Mouse (Mus musculus) heart, embryonic 11.5 days (tissue): Measurements from ENCODE around the gene Zfp595. TPM values are rescaled to one million over a fixed set of nuclear protein-coding genes. Genes with fewer than 3 reads are reported as not detected.
"Not testable (repeated sequence)": the region's sequence is repeated elsewhere in the genome, so short reads cannot be mapped to it uniquely, and the experiment has no call there.

Experiments used
- ATAC-seq: fragments of 200-750 bp; cut with Nextera tagmentation; replicated peaks from 2 replicates; pipeline ENCODE4 v1.8.0; 2017; ENCODE audit warnings: moderate library complexity; ENCODE audit not compliant: insufficient number of reproducible peaks, low FRiP score, low TSS enrichment
- H3K27ac ChIP-seq: fragments of 300-500 bp; sonication (generic); 2 replicates; pipeline ENCODE4 v1.5.1; 2014; ENCODE audit warnings: mild to moderate bottlenecking, low read depth, low read length
- H3K27me3 ChIP-seq: fragments of 300-500 bp; sonication (generic); 2 replicates; pipeline ENCODE4 v1.6.1; 2014; ENCODE audit warnings: mild to moderate bottlenecking, low read length, mixed read lengths; ENCODE audit not compliant: control insufficient read depth, insufficient read depth
- H3K36me3 ChIP-seq: fragments of 300-500 bp; sonication (generic); 2 replicates; pipeline ENCODE4 v1.6.1; 2014; ENCODE audit warnings: mild to moderate bottlenecking, low read length, moderate library complexity, mixed read lengths; ENCODE audit not compliant: control insufficient read depth, insufficient read depth
- H3K4me1 ChIP-seq: fragments of 300-500 bp; sonication (generic); 2 replicates; pipeline ENCODE4 v1.6.1; 2014; ENCODE audit warnings: low read length; ENCODE audit not compliant: control insufficient read depth, insufficient read depth
- H3K4me2 ChIP-seq: fragments of 300-500 bp; sonication (generic); 2 replicates; pipeline ENCODE4 v1.6.1; 2014; ENCODE audit warnings: mild to moderate bottlenecking, moderate library complexity
- H3K4me3 ChIP-seq: fragments of 300-500 bp; sonication (generic); 2 replicates; pipeline ENCODE4 v1.5.1; 2014; ENCODE audit warnings: low read depth, low read length
- H3K9ac ChIP-seq: fragments of 300-500 bp; sonication (generic); 2 replicates; pipeline ENCODE4 v1.6.1; 2014; ENCODE audit warnings: mild to moderate bottlenecking, low read depth, low read length, moderate library complexity
- H3K9me3 ChIP-seq: fragments of 300-500 bp; sonication (generic); replicated peaks from 2 replicates; pipeline ENCODE4 v1.6.1; 2016; ENCODE audit warnings: low read length; ENCODE audit not compliant: control insufficient read depth
- WGBS: fragments of 180-500 bp; shearing (Covaris S2); extraction: QIAGEN DNeasy Blood & Tissue Kit; methylation state at CpG from one replicate; pipeline ENCODE4 v1.1.7; 2014; ENCODE audit not compliant: insufficient replicate concordance; 5-methylcytosine and 5-hydroxymethylcytosine counted together
- polyA plus RNA-seq: library from polyadenylated mRNA; unstranded; fragments of >200 nt; fragmentation: Nextera tagmentation; extraction: Ambion mirVana; gene quantifications from 2 replicates; pipeline ENCODE4 v1.2.1, GENCODE M21; 2014

Gene Zfp595
- polyA plus RNA-seq, 1 experiment from 2014 or later, result 1.7 TPM

DNA sequence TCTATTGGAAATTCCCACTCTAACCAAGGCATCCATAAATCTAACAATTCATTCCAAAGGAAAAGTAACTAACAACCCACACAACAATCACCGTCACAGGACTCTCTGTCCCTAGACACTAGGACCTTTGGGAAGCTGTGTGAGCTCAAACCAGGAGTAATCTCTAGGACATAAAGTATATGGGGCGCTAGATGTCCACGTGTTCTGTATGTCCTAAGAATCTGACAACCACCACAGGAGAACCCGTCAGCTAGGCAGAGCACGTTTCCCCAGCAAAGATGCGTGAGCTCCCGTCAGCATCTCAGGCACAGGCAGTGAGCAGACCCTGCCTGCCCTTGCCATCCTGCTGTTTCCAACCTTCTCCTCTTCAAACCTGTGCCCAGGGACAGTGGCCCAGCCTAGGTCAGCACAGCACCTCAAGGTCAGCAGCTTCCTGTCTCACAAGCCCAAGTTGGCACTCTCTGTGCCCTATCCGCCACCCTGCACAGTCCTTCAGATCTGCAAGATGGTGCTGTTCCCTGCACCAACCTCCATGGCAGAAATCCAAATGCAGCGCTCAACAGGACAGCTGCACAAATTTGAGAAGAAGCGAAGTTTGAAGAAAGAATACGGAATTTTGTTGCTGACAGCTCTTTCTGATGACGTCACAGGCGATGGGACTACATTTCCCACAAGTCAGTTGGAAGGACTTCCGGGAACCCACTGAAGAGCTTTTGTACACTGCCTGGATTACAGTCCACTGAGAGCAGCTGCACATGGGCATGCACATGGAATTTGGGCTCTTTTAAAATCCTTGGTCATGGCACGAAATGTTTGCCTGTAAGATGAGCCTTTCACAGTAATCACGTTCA, 26.3 kb downstream of the Zfp595 start, which contains the start of gene Zfp457:
Gene Zfp457 (minus strand): TSS at position 664 of the 851 bp plus-strand sequence.
- no peaks in the 10 kb centered on the region for H3K36me3 ChIP-seq
- no peaks in the 10 kb centered on the region for H3K9me3 ChIP-seq
- H3K4me3 ChIP-seq, result peak within 1 kb of the TSS; percentile 62
- H3K9ac ChIP-seq, result peak within 1 kb of the TSS; percentile 89
- no peaks in the 10 kb centered on the region for H3K4me1 ChIP-seq
- H3K27ac ChIP-seq, result 0 out of 2 replicates have a peak within 1 kb of the TSS, but pooled peaks have one; percentile 2
- 12% methylated on average over 16 of the region's 16 CpGs for WGBS
- no peaks in the 10 kb centered on the region for H3K27me3 ChIP-seq
- ATAC-seq, result peak; percentile 96
- H3K4me2 ChIP-seq, result peak within 1 kb of the TSS; percentile 92

DNA sequence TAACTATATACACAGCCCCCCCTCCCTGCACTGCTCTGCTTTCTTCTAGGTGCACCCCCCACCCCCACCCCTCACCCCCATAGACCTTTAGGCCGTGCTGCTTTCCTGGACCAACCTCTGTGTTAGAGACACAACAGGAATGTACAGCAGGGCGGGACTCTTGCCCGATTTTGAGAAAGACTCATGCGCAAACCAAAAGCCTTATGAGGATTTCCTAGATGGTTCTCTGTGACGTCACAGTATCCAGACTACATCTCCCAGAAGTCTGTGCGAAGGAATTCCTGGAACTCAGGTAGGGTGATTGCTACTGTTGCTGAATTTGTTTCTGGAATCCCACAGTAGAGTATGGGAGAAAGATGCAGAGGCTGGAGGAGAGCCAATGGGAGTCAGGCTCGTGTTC, 54.1 kb downstream of the Zfp595 start, which contains the start of gene Zfp458:
Gene Zfp458 (minus strand): TSS at position 153 of the 400 bp plus-strand sequence.
- ATAC-seq, result no peak
- Histone ChIP-seq H3K9me3 (no peaks in the 10 kb centered on the region), H3K4me1 (no peaks in the 10 kb centered on the region), H3K27me3 (no peaks in the 10 kb centered on the region), H3K36me3 (no peaks in the 10 kb centered on the region), H3K27ac (no peak within 1 kb of the TSS), H3K4me3 (no peak within 1 kb of the TSS), H3K4me2 (no peak within 1 kb of the TSS), H3K9ac (no peak within 1 kb of the TSS)
- WGBS, result 43% methylated on average over 7 of the region's 7 CpGs

DNA sequence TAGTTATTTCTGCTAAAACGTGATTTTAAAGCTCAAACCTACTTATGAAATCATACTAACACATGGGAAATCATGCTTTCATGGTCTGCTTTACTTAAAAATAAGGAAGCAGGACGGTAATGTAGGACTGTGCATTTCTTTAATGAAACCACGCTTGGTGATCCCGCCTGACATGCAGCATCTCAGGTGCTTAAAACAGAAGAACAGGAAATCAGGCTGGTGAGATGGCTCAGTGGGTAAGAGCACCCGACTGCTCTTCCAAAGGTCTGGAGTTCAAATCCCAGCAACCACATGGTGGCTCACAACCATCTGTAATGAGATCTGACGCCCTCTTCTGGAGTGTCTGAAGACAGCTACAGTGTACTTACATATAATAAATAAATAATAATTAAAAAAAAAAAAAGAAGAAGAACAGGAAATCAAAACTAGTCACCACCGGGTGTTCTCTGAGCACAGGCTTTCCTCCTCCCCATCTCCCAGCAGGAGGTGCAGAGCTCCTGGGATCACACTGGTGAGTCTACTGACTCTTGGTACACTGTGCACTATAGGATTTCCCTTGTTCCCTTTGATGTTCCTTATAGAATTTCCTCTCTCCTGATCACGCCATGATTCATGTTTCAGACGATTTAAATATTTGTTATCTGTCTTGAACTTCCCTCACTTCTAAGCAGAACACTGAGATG, 62.8 kb downstream of the Zfp595 start:
- peak overlapping the region; percentile 82 for H3K9ac ChIP-seq
- H3K27me3 ChIP-seq, H3K9me3 ChIP-seq, ATAC-seq, H3K27ac ChIP-seq, H3K36me3 ChIP-seq, H3K4me1 ChIP-seq: not testable (repeated sequence)
- H3K4me2 ChIP-seq, result peak overlapping the region; percentile 80
- peak overlapping the region; percentile 84 for H3K4me3 ChIP-seq
- WGBS, result 42% methylated on average over 8 of the region's 9 CpGs

DNA sequence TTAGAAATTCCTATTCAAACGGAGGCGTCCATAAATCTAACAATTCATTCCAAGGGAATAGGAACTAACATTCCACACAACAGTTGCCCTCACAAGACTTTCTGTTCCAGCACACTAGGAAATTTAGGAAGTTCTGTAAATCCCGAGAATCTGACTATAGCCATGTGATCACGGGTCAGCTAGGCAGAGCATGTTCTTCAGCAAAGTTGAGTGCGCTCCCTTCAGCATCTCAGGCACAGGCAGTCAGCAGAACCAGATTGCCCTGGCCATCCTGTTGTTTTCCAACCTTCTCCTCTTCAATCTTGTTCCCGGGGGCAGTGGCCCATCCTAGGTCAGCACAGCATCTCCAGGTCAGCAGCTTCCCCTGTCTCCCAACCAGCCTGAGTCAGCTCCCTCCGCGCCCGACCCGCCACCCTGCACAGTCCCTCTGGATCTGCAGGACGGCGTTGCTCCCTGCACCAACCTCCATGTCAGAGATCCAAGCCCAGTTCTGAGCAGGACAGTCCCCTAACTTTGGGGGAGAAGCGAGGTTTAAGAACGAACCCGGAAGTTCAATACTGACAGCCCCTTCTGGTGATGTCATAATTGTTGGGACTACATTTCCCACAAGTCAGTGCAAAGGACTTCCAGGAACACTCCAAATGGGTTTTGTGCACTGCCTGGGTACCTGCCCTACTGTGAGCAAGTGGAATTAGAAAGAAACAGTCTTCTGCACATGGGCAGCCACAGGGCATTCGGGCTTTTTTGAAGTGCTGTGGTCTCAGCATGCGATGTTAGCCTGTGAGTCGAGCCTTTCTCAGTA, 63.6 kb downstream of the Zfp595 start:
- Histone ChIP-seq H3K27me3 (no peaks in the 10 kb centered on the region), H3K9me3 (peaks cover 3% of the 10 kb centered on the region), H3K4me1 (no peaks in the 10 kb centered on the region), H3K9ac (peak overlapping the region; percentile 82), H3K4me3 (peak overlapping the region; percentile 84), H3K36me3 (no peaks in the 10 kb centered on the region), H3K27ac (0 out of 2 replicates have a peak overlapping the region, but pooled peaks have one; percentile 15), H3K4me2 (peak overlapping the region; percentile 80)
- 6% methylated on average over 18 of the region's 18 CpGs for WGBS
- peak; percentile 96 for ATAC-seq

Other genes with a start within 250 kb of the Zfp595 start
- gene Zfp708, start 234.6 kb downstream of the Zfp595 start, polyA plus RNA-seq, result 4.2 and 4.5 TPM in 2 replicates
- 1.1 and 2.2 TPM in 2 replicates for gene Gm28557, start 224.0 kb downstream of the Zfp595 start, polyA plus RNA-seq
- gene Rslcan18, start 216.3 kb downstream of the Zfp595 start, polyA plus RNA-seq, result 0.37 and 0.87 TPM in 2 replicates
- 1.7 and 1.8 TPM in 2 replicates for gene Zfp759, start 210.9 kb downstream of the Zfp595 start, polyA plus RNA-seq
- 3.6 and 4.0 TPM in 2 replicates for gene Rsl1, start 159.4 kb downstream of the Zfp595 start, polyA plus RNA-seq
- gene Zfp455, start 138.1 kb downstream of the Zfp595 start, polyA plus RNA-seq, result 0.73 and 1.6 TPM in 2 replicates
- 1.3 and 1.9 TPM in 2 replicates for gene Zfp458, start 54.1 kb downstream of the Zfp595 start, polyA plus RNA-seq
- 0.46 TPM in 1 of 2 replicates, not detected in the other for gene Zfp457, start 26.1 kb downstream of the Zfp595 start, polyA plus RNA-seq
- 0.31 and 1.1 TPM in 2 replicates for gene Gm28044, start 28.0 kb upstream of the Zfp595 start, polyA plus RNA-seq
- gene Zfp953, start 28.0 kb upstream of the Zfp595 start, polyA plus RNA-seq, result 1.1 and 1.3 TPM in 2 replicates
- gene Gm28041, start 43.2 kb upstream of the Zfp595 start, polyA plus RNA-seq, result 0.35 and 0.49 TPM in 2 replicates
- gene Zfp456, start 43.2 kb upstream of the Zfp595 start, polyA plus RNA-seq, result 1.2 TPM in 2 replicates
- gene Zfp429, start 67.2 kb upstream of the Zfp595 start, polyA plus RNA-seq, result 2.9 and 3.1 TPM in 2 replicates
- gene Zfp459, start 88.8 kb upstream of the Zfp595 start, polyA plus RNA-seq, result 0.31 TPM in 1 of 2 replicates, not detected in the other
- 6.2 and 6.4 TPM in 2 replicates for gene Zfp874a, start 119.1 kb upstream of the Zfp595 start, polyA plus RNA-seq
- gene Zfp874b, start 151.7 kb upstream of the Zfp595 start, polyA plus RNA-seq, result 1.6 and 2.8 TPM in 2 replicates
- gene Zfp58, start 168.0 kb upstream of the Zfp595 start, polyA plus RNA-seq, result 9.3 and 10.7 TPM in 2 replicates
- gene Gm26965, start 193.6 kb upstream of the Zfp595 start, polyA plus RNA-seq, result not detected in 2 replicates
- 17.4 and 19.6 TPM in 2 replicates for gene Zfp87, start 193.6 kb upstream of the Zfp595 start, polyA plus RNA-seq
- 8.8 and 12.5 TPM in 2 replicates for gene Zfp748, start 221.3 kb upstream of the Zfp595 start, polyA plus RNA-seq